Mouse (Mus musculus): ENCODE results near the gene Cdc42bpg. TPM values are rescaled to one million over a fixed set of nuclear protein-coding genes. Genes with fewer than 3 reads are reported as not detected.

Gene Cdc42bpg
- polyA plus RNA-seq, 1 experiment from 2014 or later, result 0.33 TPM

- Histone ChIP-seq H3K36me3 (peaks cover 24% of the 10 kb centered on the region), H3K4me2 (peak overlapping the region; percentile 98), H3K4me3 (replicated peaks) (peak overlapping the region; percentile 93), H3K27me3 (replicated peaks) (no peaks in the 10 kb centered on the region), H3K4me1 (peaks cover 47% of the 10 kb centered on the region), H3K9ac (replicated peaks) (peak overlapping the region; percentile 86), H3K27ac (replicated peaks) (peak overlapping the region; percentile 34; the same call in 1 of the 2 replicates), H3K9me3 (replicated peaks) (no peaks in the 10 kb centered on the region)
- 5% methylated on average over 10 of the region's 10 CpGs for WGBS
- no peak for ATAC-seq (ENCODE audit: low FRiP score)
Measured at GRCm38 (mm10) chr19:6277661-6278438, 28.4 kb upstream of the Cdc42bpg start.

- Histone ChIP-seq H3K4me1 (peaks cover 47% of the 10 kb centered on the region), H3K36me3 (peaks cover 31% of the 10 kb centered on the region), H3K27ac (replicated peaks) (peak overlapping the region; percentile 34; the same call in 1 of the 2 replicates), H3K4me3 (replicated peaks) (peak overlapping the region; percentile 93), H3K4me2 (peak overlapping the region; percentile 98), H3K27me3 (replicated peaks) (no peaks in the 10 kb centered on the region), H3K9ac (replicated peaks) (peak overlapping the region; percentile 86), H3K9me3 (replicated peaks) (no peaks in the 10 kb centered on the region)
- 41% methylated on average over 6 of the region's 6 CpGs for WGBS
- no peak for ATAC-seq (ENCODE audit: low FRiP score)
Measured at GRCm38 (mm10) chr19:6278439-6279073, 27.7 kb upstream of the Cdc42bpg start.

- Histone ChIP-seq H3K4me1 (peaks cover 47% of the 10 kb centered on the region), H3K9me3 (replicated peaks) (no peaks in the 10 kb centered on the region), H3K9ac (replicated peaks) (peak overlapping the region; percentile 86), H3K4me2 (peak overlapping the region; percentile 98), H3K27ac (replicated peaks) (no peak overlapping the region), H3K36me3 (peaks cover 35% of the 10 kb centered on the region), H3K27me3 (replicated peaks) (no peaks in the 10 kb centered on the region), H3K4me3 (replicated peaks) (peak overlapping the region; percentile 93)
- no peak for ATAC-seq (ENCODE audit: low FRiP score)
- 70% methylated on average over 6 of the region's 6 CpGs for WGBS
Measured at GRCm38 (mm10) chr19:6279481-6280144, 26.6 kb upstream of the Cdc42bpg start.

- H3K27me3 ChIP-seq (replicated peaks), result no peaks in the 10 kb centered on the region
- ATAC-seq (ENCODE audit: low FRiP score), result no peak
- no peak overlapping the region for H3K9ac ChIP-seq (replicated peaks)
- no peak overlapping the region for H3K4me3 ChIP-seq (replicated peaks)
- 90% methylated on average over 7 of the region's 7 CpGs for WGBS
- H3K36me3 ChIP-seq, result peaks cover 44% of the 10 kb centered on the region
- H3K27ac ChIP-seq (replicated peaks), result no peak overlapping the region
- H3K4me1 ChIP-seq, result peaks cover 44% of the 10 kb centered on the region
- no peaks in the 10 kb centered on the region for H3K9me3 ChIP-seq (replicated peaks)
- no peak overlapping the region for H3K4me2 ChIP-seq
Measured at GRCm38 (mm10) chr19:6280554-6280953, 25.7 kb upstream of the Cdc42bpg start.

GRCm38 (mm10) chr19:6281122-6282020 is 24.9 kb upstream of the Cdc42bpg start:
- Histone ChIP-seq H3K27me3 (replicated peaks) (no peaks in the 10 kb centered on the region), H3K27ac (replicated peaks) (no peak overlapping the region), H3K36me3 (peaks cover 52% of the 10 kb centered on the region), H3K4me3 (replicated peaks) (no peak overlapping the region), H3K9ac (replicated peaks) (peak overlapping the region; percentile 3; the same call in 1 of the 2 replicates), H3K9me3 (replicated peaks) (no peaks in the 10 kb centered on the region), H3K4me1 (peaks cover 39% of the 10 kb centered on the region), H3K4me2 (no peak overlapping the region)
- WGBS, result 87% methylated on average over 14 of the region's 14 CpGs
- ATAC-seq (ENCODE audit: low FRiP score), result no peak

- Histone ChIP-seq H3K4me3 (replicated peaks) (no peak overlapping the region), H3K9ac (replicated peaks) (no peak overlapping the region), H3K4me1 (peaks cover 45% of the 10 kb centered on the region), H3K36me3 (peaks cover 52% of the 10 kb centered on the region), H3K9me3 (replicated peaks) (no peaks in the 10 kb centered on the region), H3K27me3 (replicated peaks) (no peaks in the 10 kb centered on the region), H3K4me2 (no peak overlapping the region), H3K27ac (replicated peaks) (no peak overlapping the region)
- WGBS, result 87% methylated on average over 5 of the region's 5 CpGs
- no peak for ATAC-seq (ENCODE audit: low FRiP score)
Measured at GRCm38 (mm10) chr19:6283001-6283400, 23.3 kb upstream of the Cdc42bpg start.

- Histone ChIP-seq H3K27me3 (replicated peaks) (no peaks in the 10 kb centered on the region), H3K4me1 (peaks cover 31% of the 10 kb centered on the region), H3K27ac (replicated peaks) (no peak overlapping the region), H3K36me3 (peaks cover 52% of the 10 kb centered on the region), H3K4me3 (replicated peaks) (no peak overlapping the region), H3K9me3 (replicated peaks) (no peaks in the 10 kb centered on the region), H3K9ac (replicated peaks) (no peak overlapping the region), H3K4me2 (no peak overlapping the region)
- ATAC-seq (ENCODE audit: low FRiP score), result no peak
- 91% methylated on average over 12 of the region's 12 CpGs for WGBS
Measured at GRCm38 (mm10) chr19:6284502-6284901, 21.8 kb upstream of the Cdc42bpg start.

GRCm38 (mm10) chr19:6285226-6285625 is 21.0 kb upstream of the Cdc42bpg start:
- Histone ChIP-seq H3K9me3 (replicated peaks) (no peaks in the 10 kb centered on the region), H3K27me3 (replicated peaks) (no peaks in the 10 kb centered on the region), H3K4me1 (peaks cover 24% of the 10 kb centered on the region; the same call in 1 of the 2 replicates), H3K9ac (replicated peaks) (no peak overlapping the region), H3K4me2 (no peak overlapping the region), H3K4me3 (replicated peaks) (no peak overlapping the region), H3K27ac (replicated peaks) (no peak overlapping the region), H3K36me3 (peaks cover 58% of the 10 kb centered on the region)
- no peak for ATAC-seq (ENCODE audit: low FRiP score)
- WGBS, result 91% methylated on average over 8 of the region's 8 CpGs

GRCm38 (mm10) chr19:6285632-6286433 is 20.4 kb upstream of the Cdc42bpg start:
- no peak overlapping the region for H3K9ac ChIP-seq (replicated peaks)
- no peaks in the 10 kb centered on the region for H3K27me3 ChIP-seq (replicated peaks)
- H3K9me3 ChIP-seq (replicated peaks), result no peaks in the 10 kb centered on the region
- H3K4me1 ChIP-seq, result peaks cover 18% of the 10 kb centered on the region; the same call in 1 of the 2 replicates
- WGBS, result 83% methylated on average over 7 of the region's 7 CpGs
- H3K4me3 ChIP-seq (replicated peaks), result no peak overlapping the region
- H3K27ac ChIP-seq (replicated peaks), result no peak overlapping the region
- H3K4me2 ChIP-seq, result no peak overlapping the region
- ATAC-seq (ENCODE audit: low FRiP score), result no peak
- peaks cover 54% of the 10 kb centered on the region for H3K36me3 ChIP-seq
